ENCODE assay signal across 14 mouse cellular contexts in genomic region chr13:112073519-112074406, GRCm38 (mm10).
A peak's percentile ranks its signal among the peaks of the same experiment; 100 is the strongest.
DNase-seq lines count a peak whose midpoint lies in the region; ATAC-seq and TF ChIP-seq lines count a peak whose summit lies in the region.
"Had no signal": no experiment of that assay in that cellular context is flagged by ENCODE, and none has a peak within 500 bp of the region (broad histone marks: within the 10 kb centered on the region; RNA-seq: fewer than 3 reads in every experiment).

No protein-coding gene starts in this region.

- H3K4me3 ChIP-seq in kidney, embryonic 16.5 days (ENCODE audit: low read length) = no peak overlapping the region
- H3K4me3 ChIP-seq in liver, embryonic 13.5 days (replicated peaks) = peak overlapping the region; percentile 17; the same call in 1 of the 2 replicates
- H3K4me3 ChIP-seq in gastrocnemius, adult 2 months = no peak overlapping the region
- H3K4me3 ChIP-seq in hindbrain, postnatal 0 days (ENCODE audit: low read length) = no peak overlapping the region
- H3K4me3 ChIP-seq: embryonic facial prominence, embryonic 13.5 days had no signal

- H3K27ac ChIP-seq in kidney, embryonic 16.5 days (ENCODE audit: low read length) = 0 out of 2 replicates have a peak overlapping the region, but pooled peaks have one; percentile 54
- H3K27ac ChIP-seq in liver, embryonic 13.5 days = peak overlapping the region; percentile 90
- no peak overlapping the region for H3K27ac ChIP-seq in gastrocnemius, adult 2 months
- no peak overlapping the region for H3K27ac ChIP-seq in hindbrain, postnatal 0 days
- H3K27ac ChIP-seq: embryonic facial prominence, embryonic 13.5 days had no signal

- no peak for TF ChIP-seq CTCF in gastrocnemius, adult 2 months (IDR thresholded peaks at IDR 0.05)
- no peak for TF ChIP-seq CTCF in hindbrain, postnatal 0 days (IDR thresholded peaks at IDR 0.05; ENCODE audit: low read depth)

- intact Hi-C loops in gastrocnemius, adult 2 months (cut with DNase I) = no loop called here

- H3K9me3 ChIP-seq in kidney, embryonic 16.5 days (ENCODE audit: low read length) = no peaks in the 10 kb centered on the region
- H3K9me3 ChIP-seq in liver, embryonic 13.5 days (replicated peaks) = no peaks in the 10 kb centered on the region
- no peaks in the 10 kb centered on the region for H3K9me3 ChIP-seq in hindbrain, postnatal 0 days (ENCODE audit: low read length)
- H3K9me3 ChIP-seq: embryonic facial prominence, embryonic 13.5 days had no signal

- H3K27me3 ChIP-seq in kidney, embryonic 16.5 days (ENCODE audit: insufficient read depth, low read length) = no peaks in the 10 kb centered on the region
- peaks cover 4% of the 10 kb centered on the region; the same call in 1 of the 2 replicates for H3K27me3 ChIP-seq in liver, embryonic 13.5 days
- no peaks in the 10 kb centered on the region for H3K27me3 ChIP-seq in hindbrain, postnatal 0 days (ENCODE audit: insufficient read depth, low read length)
- H3K27me3 ChIP-seq: embryonic facial prominence, embryonic 13.5 days had no signal

- DNase-seq in kidney, adult 11 months = no peak
- peak; percentile 80 for DNase-seq in adrenal gland, adult 2 months
- peak; percentile 70 for DNase-seq in c-Kit-negative CD71-positive TER-119-positive erythroid progenitor cells, embryonic 14.5 days (ENCODE audit: low read depth, low spot score)
- DNase-seq in liver, embryonic 13.5 days = peak; percentile 57
- no peak for DNase-seq in gastrocnemius, adult 2 months
- no peak for DNase-seq in hindbrain, postnatal 0 days (ENCODE audit: low spot score)
- DNase-seq: cerebellum, postnatal 14 days; forebrain, postnatal 0 days; heart, postnatal 36 days; kidney, adult 8-10 months; thymus, postnatal 36 days had no signal

- no peaks in the 10 kb centered on the region for H3K36me3 ChIP-seq in kidney, embryonic 16.5 days (ENCODE audit: insufficient read depth, low read length)
- H3K36me3 ChIP-seq in liver, embryonic 13.5 days = no peaks in the 10 kb centered on the region
- no peaks in the 10 kb centered on the region for H3K36me3 ChIP-seq in hindbrain, postnatal 0 days (ENCODE audit: insufficient read depth, low read length)
- H3K36me3 ChIP-seq: embryonic facial prominence, embryonic 13.5 days had no signal

- no peak for ATAC-seq in kidney, embryonic 16.5 days (ENCODE audit: low FRiP score, low TSS enrichment)
- peak; percentile 99 for ATAC-seq in liver, embryonic 13.5 days (ENCODE audit: low read depth)
- ATAC-seq in hindbrain, postnatal 0 days = no peak
- ATAC-seq in monocyte, adult 5-6 weeks (replicated peaks; ENCODE audit: insufficient number of reproducible peaks, low FRiP score, low TSS enrichment, poor library complexity, severe bottlenecking) = no peak
- ATAC-seq: forebrain, postnatal 0 days had no signal

- no peak overlapping the region for H3K4me2 ChIP-seq in kidney, embryonic 16.5 days (replicated peaks; ENCODE audit: low read depth, low read length)
- H3K4me2 ChIP-seq in liver, embryonic 13.5 days = peak overlapping the region; percentile 53
- no peak overlapping the region for H3K4me2 ChIP-seq in hindbrain, postnatal 0 days (ENCODE audit: low read depth, low read length)
- H3K4me2 ChIP-seq: embryonic facial prominence, embryonic 13.5 days had no signal

- peaks cover 28% of the 10 kb centered on the region for H3K4me1 ChIP-seq in kidney, embryonic 16.5 days (ENCODE audit: insufficient read depth, low read length)
- peaks cover 73% of the 10 kb centered on the region for H3K4me1 ChIP-seq in liver, embryonic 13.5 days (replicated peaks)
- no peaks in the 10 kb centered on the region; the same call in 1 of the 2 replicates for H3K4me1 ChIP-seq in hindbrain, postnatal 0 days (ENCODE audit: insufficient read depth, low read length)
- H3K4me1 ChIP-seq: embryonic facial prominence, embryonic 13.5 days had no signal

- no peak overlapping the region for H3K9ac ChIP-seq in kidney, embryonic 16.5 days (replicated peaks; ENCODE audit: low read length)
- peak overlapping the region; percentile 59 for H3K9ac ChIP-seq in liver, embryonic 13.5 days
- H3K9ac ChIP-seq in hindbrain, postnatal 0 days (replicated peaks; ENCODE audit: low read length) = no peak overlapping the region
- H3K9ac ChIP-seq: embryonic facial prominence, embryonic 13.5 days; forebrain, postnatal 0 days had no signal

- WGBS in kidney, embryonic 16.5 days = 77% methylated on average over 6 of the region's 6 CpGs
- 59% methylated on average over 6 of the region's 6 CpGs for WGBS in liver, embryonic 13.5 days (ENCODE audit: insufficient replicate concordance)
- 86% methylated on average over 6 of the region's 6 CpGs for WGBS in hindbrain, postnatal 0 days

Comparison
In these comparisons a context has a peak if more than half of its experiments do, and no peak if none do; other contexts are left out.
1. H3K27ac ChIP-seq: peak in kidney, embryonic 16.5 days (single experiment) and liver, embryonic 13.5 days (single experiment); none in gastrocnemius, adult 2 months (single experiment) and hindbrain, postnatal 0 days (single experiment).
2. DNase-seq: peak in adrenal gland, adult 2 months (single experiment), c-Kit-negative CD71-positive TER-119-positive erythroid progenitor cells, embryonic 14.5 days (single experiment) and liver, embryonic 13.5 days (single experiment); none in kidney, adult 11 months (single experiment), gastrocnemius, adult 2 months (single experiment) and hindbrain, postnatal 0 days (single experiment).